Mouse (Mus musculus) gastrocnemius, postnatal 4 days (tissue): ENCODE results near the gene Zbtb41. TPM values are rescaled to one million over a fixed set of nuclear protein-coding genes. Genes with fewer than 3 reads are reported as not detected.

ENCODE experiments used
- DNase-seq, 2 experiments: peaks; one replicate each; pipeline ENCODE4 v3.0.0; 2021 to 2022; ENCODE audit warnings: low spot score in 2 of 2, mixed read lengths in 2 of 2
- total RNA-seq, 2 experiments: library from RNA; stranded (reverse); gene quantifications; 2 replicates each; pipeline ENCODE4 v1.2.3; 2021

Gene Zbtb41
- total RNA-seq, 2 experiments from 2014 or later = 20.6 to 23.2 TPM

GRCm38 (mm10) chr1:139460807-139461206 is 38.7 kb downstream of the Zbtb41 start:
- no peak for DNase-seq

- no peak for DNase-seq
Observed at GRCm38 (mm10) chr1:139465936-139466335, 43.8 kb downstream of the Zbtb41 start.

GRCm38 (mm10) chr1:139478898-139479297 is 56.8 kb downstream of the Zbtb41 start:
- DNase-seq = no peak

- no peak for DNase-seq
Observed at GRCm38 (mm10) chr1:139480246-139480645, 58.2 kb downstream of the Zbtb41 start.

GRCm38 (mm10) chr1:139481146-139481545 is 59.1 kb downstream of the Zbtb41 start:
- DNase-seq = no peak

DNA sequence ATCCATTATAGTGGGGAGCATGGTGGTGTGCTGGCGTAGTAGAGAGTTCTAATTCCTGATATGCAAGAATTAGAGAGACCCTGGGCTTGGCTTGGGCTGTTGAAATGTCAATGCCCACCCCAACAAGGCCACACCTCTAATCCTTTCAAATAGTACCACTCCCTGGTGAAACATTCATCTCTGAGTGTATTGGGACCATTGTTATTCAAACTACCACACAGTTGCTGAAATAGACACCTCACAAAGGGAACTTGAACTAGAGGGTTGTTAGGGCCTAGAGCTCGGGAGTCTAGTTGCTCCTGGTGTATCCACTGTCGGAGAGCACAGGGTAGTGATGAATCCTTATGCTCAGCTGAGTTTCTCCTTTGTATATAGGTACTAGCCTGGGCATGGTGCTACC is 72.5 kb downstream of the Zbtb41 start:
- DNase-seq = no peak

DNA sequence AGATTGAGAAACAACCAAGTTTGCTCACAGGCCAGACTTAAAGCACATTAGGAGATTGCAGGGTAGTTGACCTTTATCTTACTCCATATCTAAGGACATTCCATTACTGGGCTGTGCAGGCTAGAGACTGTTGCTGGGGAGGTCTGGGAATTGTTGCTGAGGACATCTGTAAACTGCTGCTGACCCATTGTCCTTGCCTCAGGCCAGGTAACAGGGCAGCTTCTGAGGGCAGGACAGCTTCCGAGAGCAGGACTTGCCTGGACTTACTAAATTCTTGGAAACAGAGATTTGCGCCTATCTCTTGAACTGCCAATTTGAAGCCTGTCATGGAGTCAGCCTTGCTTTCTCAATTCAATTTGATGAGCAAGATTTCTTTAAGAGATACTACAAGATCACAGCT is 73.3 kb downstream of the Zbtb41 start:
- no peak for DNase-seq

DNA sequence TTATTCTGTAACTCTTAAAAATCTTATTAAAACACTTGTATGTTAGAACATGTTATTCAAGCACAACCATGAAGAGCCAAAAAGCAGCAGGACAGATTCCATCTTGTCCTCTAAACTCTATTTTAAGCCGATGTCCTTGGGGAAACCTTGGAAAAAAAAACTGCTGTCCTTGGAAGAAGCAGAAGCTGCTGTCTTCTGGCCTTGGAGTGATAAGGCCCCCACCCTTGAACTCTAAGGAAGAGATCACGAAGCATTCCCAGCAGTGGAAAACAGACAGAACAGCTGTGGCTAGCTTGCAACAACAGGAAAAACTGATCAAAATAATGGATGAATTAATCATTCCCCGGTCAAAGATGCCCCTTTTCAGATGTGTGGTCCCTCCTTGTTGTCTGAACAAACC is 74.1 kb downstream of the Zbtb41 start:
- DNase-seq = no peak

DNA sequence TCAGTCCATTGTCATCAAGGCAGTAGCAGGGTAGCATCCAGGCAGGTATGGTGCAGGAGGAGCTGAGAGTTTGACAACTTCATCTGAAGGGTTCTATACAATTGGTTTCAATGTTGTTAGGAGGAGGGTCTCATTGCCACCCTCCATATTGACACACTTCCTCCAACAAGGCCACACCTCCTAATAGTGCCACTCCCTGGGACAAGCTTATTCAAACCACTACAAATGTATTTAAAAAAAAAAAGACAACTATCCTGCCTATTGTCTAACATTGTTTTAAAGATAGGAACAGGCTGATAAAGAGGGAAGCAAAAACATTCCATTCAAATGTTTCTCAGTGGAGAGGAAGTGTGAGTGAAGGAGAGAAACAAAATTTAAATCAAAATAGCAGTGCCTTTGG is 77.7 kb downstream of the Zbtb41 start:
- DNase-seq = no peak

DNA sequence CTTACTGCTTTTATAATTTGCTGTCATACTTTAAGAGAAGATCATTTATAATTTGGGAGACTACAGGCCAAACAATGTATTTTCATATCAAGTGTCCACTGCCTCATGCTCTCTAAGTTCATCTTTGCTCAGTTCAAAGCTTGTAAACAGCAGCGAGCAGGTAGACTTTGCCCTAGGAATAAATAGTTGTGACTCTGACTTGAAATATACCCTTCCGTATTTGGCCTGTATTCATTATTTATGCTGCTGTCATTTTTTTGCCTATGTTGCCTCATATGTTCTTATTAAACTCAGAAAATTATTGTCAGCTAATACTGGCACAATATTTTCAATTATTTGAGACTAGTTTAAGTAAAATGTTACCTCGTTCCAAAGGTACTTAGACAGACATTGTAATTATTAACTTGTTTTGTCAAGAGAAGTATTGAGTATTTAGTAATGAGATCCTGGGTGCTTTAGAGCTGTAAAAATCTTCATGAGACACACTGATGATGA is 79.2 kb downstream of the Zbtb41 start, which contains the start of gene F13b:
TSS of gene F13b (plus strand) at position 445 of the 495 bp plus-strand sequence.
- no peak for DNase-seq

Other genes starting within 250 kb of the Zbtb41 start
- gene Crb1, start 45.2 kb upstream of the Zbtb41 start, total RNA-seq = not detected
- gene Aspm, start 32.5 kb downstream of the Zbtb41 start, total RNA-seq = 10 to 100 TPM; 12.3 to 13.9 TPM
- under 1 TPM in 1 of 2 experiments, not detected in 1; 0.57 TPM for gene F13b, start 79.4 kb downstream of the Zbtb41 start, total RNA-seq
- gene Cfhr1, start 138.0 kb downstream of the Zbtb41 start, total RNA-seq = not detected